Mouse (Mus musculus): ENCODE measurements around the gene Ccdc85b. TPM values are rescaled to one million over a fixed set of nuclear protein-coding genes. Genes with fewer than 3 reads are reported as not detected.
"Not testable (repeated sequence)": the region's sequence is repeated elsewhere in the genome, so short reads cannot be mapped to it uniquely, and the experiment has no call there.

Gene Ccdc85b
- polyA plus RNA-seq, 1 experiment from 2014 or later = 8.3 TPM

DNA sequence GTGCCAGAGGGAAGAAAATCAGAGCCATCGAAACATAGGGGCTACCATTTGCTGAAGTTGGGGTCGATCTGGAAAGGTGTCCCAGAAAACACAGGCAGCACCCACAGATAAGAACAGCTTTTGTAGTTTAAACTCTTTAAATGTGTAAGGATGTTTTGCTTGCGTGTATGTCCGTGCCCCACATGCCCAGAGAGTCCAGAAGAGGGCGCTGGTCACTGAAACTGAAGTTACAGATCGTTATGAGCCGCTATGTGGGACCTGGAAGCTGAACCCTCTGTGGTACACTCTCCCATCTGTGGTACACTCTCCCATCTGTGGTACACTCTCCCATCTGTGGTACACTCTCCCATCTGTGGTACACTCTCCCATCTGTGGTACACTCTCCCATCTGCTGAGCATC lies 50.6 kb downstream of the Ccdc85b start:
- Histone ChIP-seq H3K4me3 (ENCODE audit: low read depth, low read length) (peak overlapping the region; percentile 37), H3K27ac (ENCODE audit: low read depth, low read length) (peak overlapping the region; percentile 37; the same call in 1 of the 2 replicates), H3K4me2 (ENCODE audit: low read depth) (peak overlapping the region; percentile 51), H3K4me1 (ENCODE audit: control insufficient read depth, insufficient read depth, low read length) (peaks cover 5% of the 10 kb centered on the region; the same call in 1 of the 2 replicates), H3K9ac (ENCODE audit: low read length) (peak overlapping the region; percentile 50), H3K36me3 (ENCODE audit: control insufficient read depth, insufficient read depth, low read length) (no peaks in the 10 kb centered on the region), H3K9me3 (ENCODE audit: control insufficient read depth, low read length) (no peaks in the 10 kb centered on the region), H3K27me3 (ENCODE audit: control insufficient read depth, insufficient read depth, low read length) (no peaks in the 10 kb centered on the region)
- ATAC-seq (ENCODE audit: insufficient read depth, low FRiP score, low TSS enrichment) (no peak), DNase-seq (ENCODE audit: low spot score) (peak; percentile 71)
- WGBS = 18% methylated on average over 7 of the region's 7 CpGs

GRCm38 (mm10) chr19:5406531-5407126 lies 51.1 kb downstream of the Ccdc85b start:
- H3K36me3 ChIP-seq (ENCODE audit: control insufficient read depth, insufficient read depth, low read length); H3K9me3 ChIP-seq (ENCODE audit: control insufficient read depth, low read length); H3K4me1 ChIP-seq (ENCODE audit: control insufficient read depth, insufficient read depth, low read length); H3K27me3 ChIP-seq (ENCODE audit: control insufficient read depth, insufficient read depth, low read length): not testable (repeated sequence)
- Histone ChIP-seq H3K4me2 (ENCODE audit: low read depth) (peak overlapping the region; percentile 51), H3K9ac (ENCODE audit: low read length) (peak overlapping the region; percentile 50), H3K27ac (ENCODE audit: low read depth, low read length) (peak overlapping the region; percentile 37; the same call in 1 of the 2 replicates), H3K4me3 (ENCODE audit: low read depth, low read length) (peak overlapping the region; percentile 37)
- WGBS = 14% methylated on average over 21 of the region's 25 CpGs
- DNase-seq (ENCODE audit: low spot score) (peak; percentile 67), ATAC-seq (ENCODE audit: insufficient read depth, low FRiP score, low TSS enrichment) (peak; percentile 72)

- ATAC-seq (ENCODE audit: insufficient read depth, low FRiP score, low TSS enrichment) (no peak), DNase-seq (ENCODE audit: low spot score) (peak; percentile 24)
- Histone ChIP-seq H3K9me3 (ENCODE audit: control insufficient read depth, low read length) (no peaks in the 10 kb centered on the region), H3K27ac (ENCODE audit: low read depth, low read length) (no peak overlapping the region), H3K4me1 (ENCODE audit: control insufficient read depth, insufficient read depth, low read length) (peaks cover 5% of the 10 kb centered on the region; the same call in 1 of the 2 replicates), H3K4me3 (ENCODE audit: low read depth, low read length) (peak overlapping the region; percentile 31), H3K27me3 (ENCODE audit: control insufficient read depth, insufficient read depth, low read length) (no peaks in the 10 kb centered on the region), H3K36me3 (ENCODE audit: control insufficient read depth, insufficient read depth, low read length) (no peaks in the 10 kb centered on the region), H3K4me2 (ENCODE audit: low read depth) (peak overlapping the region; percentile 49), H3K9ac (ENCODE audit: low read length) (peak overlapping the region; percentile 50)
- WGBS = 28% methylated on average over 7 of the region's 7 CpGs
Observed at GRCm38 (mm10) chr19:5405924-5406323, 51.8 kb downstream of the Ccdc85b start.

Other genes with a start within 250 kb of the Ccdc85b start
- 29.8 and 30.5 TPM in 2 replicates for gene Pacs1, start 184.8 kb downstream of the Ccdc85b start, polyA plus RNA-seq (2014; fragmentation: Nextera tagmentation; extraction: Ambion mirVana)
- gene Sf3b2, start 162.4 kb downstream of the Ccdc85b start, polyA plus RNA-seq (2014; fragmentation: Nextera tagmentation; extraction: Ambion mirVana) = 405 and 416 TPM in 2 replicates
- 16.2 and 17.8 TPM in 2 replicates for gene Gal3st3, start 159.6 kb downstream of the Ccdc85b start, polyA plus RNA-seq (2014; fragmentation: Nextera tagmentation; extraction: Ambion mirVana)
- not detected in 2 replicates for gene Catsper1, start 122.2 kb downstream of the Ccdc85b start, polyA plus RNA-seq (2014; fragmentation: Nextera tagmentation; extraction: Ambion mirVana)
- 1.8 and 1.9 TPM in 2 replicates for gene Cst6, start 108.3 kb downstream of the Ccdc85b start, polyA plus RNA-seq (2014; fragmentation: Nextera tagmentation; extraction: Ambion mirVana)
- 71.5 and 77.3 TPM in 2 replicates for gene Eif1ad, start 91.2 kb downstream of the Ccdc85b start, polyA plus RNA-seq (2014; fragmentation: Nextera tagmentation; extraction: Ambion mirVana)
- gene Banf1, start 90.7 kb downstream of the Ccdc85b start, polyA plus RNA-seq (2014; fragmentation: Nextera tagmentation; extraction: Ambion mirVana) = 440 and 442 TPM in 2 replicates
- gene Sart1, start 69.2 kb downstream of the Ccdc85b start, polyA plus RNA-seq (2014; fragmentation: Nextera tagmentation; extraction: Ambion mirVana) = 78.5 and 79.9 TPM in 2 replicates
- gene Tsga10ip, start 55.4 kb downstream of the Ccdc85b start, polyA plus RNA-seq (2014; fragmentation: Nextera tagmentation; extraction: Ambion mirVana) = 0.31 TPM in 1 of 2 replicates, not detected in the other
- 197 and 205 TPM in 2 replicates for gene Drap1, start 32.9 kb downstream of the Ccdc85b start, polyA plus RNA-seq (2014; fragmentation: Nextera tagmentation; extraction: Ambion mirVana)
- 39.9 and 43.0 TPM in 2 replicates for gene AI837181, start 32.8 kb downstream of the Ccdc85b start, polyA plus RNA-seq (2014; fragmentation: Nextera tagmentation; extraction: Ambion mirVana)
- gene Fosl1, start 10.3 kb downstream of the Ccdc85b start, polyA plus RNA-seq (2014; fragmentation: Nextera tagmentation; extraction: Ambion mirVana) = not detected in 2 replicates
- 110 and 119 TPM in 2 replicates for gene Fibp, start 2.7 kb upstream of the Ccdc85b start, polyA plus RNA-seq (2014; fragmentation: Nextera tagmentation; extraction: Ambion mirVana)
- 1.7 and 3.6 TPM in 2 replicates for gene Ctsw, start 10.6 kb upstream of the Ccdc85b start, polyA plus RNA-seq (2014; fragmentation: Nextera tagmentation; extraction: Ambion mirVana)
- 55.5 and 55.6 TPM in 2 replicates for gene Efemp2, start 16.1 kb upstream of the Ccdc85b start, polyA plus RNA-seq (2014; fragmentation: Nextera tagmentation; extraction: Ambion mirVana)
- 39.0 and 41.9 TPM in 2 replicates for gene Mus81, start 30.5 kb upstream of the Ccdc85b start, polyA plus RNA-seq (2014; fragmentation: Nextera tagmentation; extraction: Ambion mirVana)
- gene Cfl1, start 32.6 kb upstream of the Ccdc85b start, polyA plus RNA-seq (2014; fragmentation: Nextera tagmentation; extraction: Ambion mirVana) = 3,817 and 3,867 TPM in 2 replicates
- gene 1700020D05Rik, start 45.9 kb upstream of the Ccdc85b start, polyA plus RNA-seq (2014; fragmentation: Nextera tagmentation; extraction: Ambion mirVana) = 0.31 TPM in 1 of 2 replicates, not detected in the other
- 20.9 and 23.0 TPM in 2 replicates for gene Snx32, start 52.6 kb upstream of the Ccdc85b start, polyA plus RNA-seq (2014; fragmentation: Nextera tagmentation; extraction: Ambion mirVana)
- gene Ovol1, start 102.8 kb upstream of the Ccdc85b start, polyA plus RNA-seq (2014; fragmentation: Nextera tagmentation; extraction: Ambion mirVana) = 0.24 and 0.32 TPM in 2 replicates
- 2.3 and 2.6 TPM in 2 replicates for gene Ap5b1, start 110.1 kb upstream of the Ccdc85b start, polyA plus RNA-seq (2014; fragmentation: Nextera tagmentation; extraction: Ambion mirVana)
- gene Rnaseh2c, start 144.0 kb upstream of the Ccdc85b start, polyA plus RNA-seq (2014; fragmentation: Nextera tagmentation; extraction: Ambion mirVana) = 131 and 137 TPM in 2 replicates
- gene Kat5, start 152.3 kb upstream of the Ccdc85b start, polyA plus RNA-seq (2014; fragmentation: Nextera tagmentation; extraction: Ambion mirVana) = 36.3 and 36.5 TPM in 2 replicates
- 32.5 and 34.4 TPM in 2 replicates for gene Rela, start 179.6 kb upstream of the Ccdc85b start, polyA plus RNA-seq (2014; fragmentation: Nextera tagmentation; extraction: Ambion mirVana)
- 17.0 and 19.3 TPM in 2 replicates for gene Sipa1, start 205.8 kb upstream of the Ccdc85b start, polyA plus RNA-seq (2014; fragmentation: Nextera tagmentation; extraction: Ambion mirVana)
- gene Map3k11, start 230.8 kb upstream of the Ccdc85b start, polyA plus RNA-seq (2014; fragmentation: Nextera tagmentation; extraction: Ambion mirVana) = 21.0 and 22.0 TPM in 2 replicates
- gene Pcnx3, start 231.0 kb upstream of the Ccdc85b start, polyA plus RNA-seq (2014; fragmentation: Nextera tagmentation; extraction: Ambion mirVana) = 26.9 and 27.7 TPM in 2 replicates
- gene Kcnk7, start 246.5 kb upstream of the Ccdc85b start, polyA plus RNA-seq (2014; fragmentation: Nextera tagmentation; extraction: Ambion mirVana) = not detected in 2 replicates